Mouse (Mus musculus) ES-Bruce4 (cell line): ENCODE measurements around the gene Pomt1. TPM values are rescaled to one million over a fixed set of nuclear protein-coding genes. Genes with fewer than 3 reads are reported as not detected.
A peak's percentile ranks its signal among the peaks of the same experiment; 100 is the strongest.

Experiments used
- H3K27ac ChIP-seq: 2 replicates; pipeline ENCODE4 v1.5.1; 2012; ENCODE audit warnings: low read length, inconsistent platforms; ENCODE audit not compliant: insufficient read depth
- H3K27me3 ChIP-seq: 2 replicates; pipeline ENCODE4 v1.6.1; 2012; ENCODE audit warnings: mild to moderate bottlenecking, low read length, inconsistent platforms; ENCODE audit not compliant: control insufficient read depth, poor library complexity, insufficient read depth, severe bottlenecking
- H3K36me3 ChIP-seq: 2 replicates; pipeline ENCODE4 v1.6.1; 2012; ENCODE audit warnings: inconsistent platforms, mild to moderate bottlenecking, low read length, moderate library complexity; ENCODE audit not compliant: control insufficient read depth, poor library complexity, insufficient read depth, severe bottlenecking
- H3K4me1 ChIP-seq: one replicate; pipeline ENCODE4 v1.8.1; 2011; ENCODE audit warnings: low read length; ENCODE audit not compliant: control insufficient read depth, insufficient read depth
- H3K4me3 ChIP-seq: 2 replicates; pipeline ENCODE4 v1.5.1; 2011; ENCODE audit warnings: low read depth, mild to moderate bottlenecking, low read length
- H3K9ac ChIP-seq: 2 replicates; pipeline ENCODE4 v1.6.1; 2012; ENCODE audit warnings: low read depth, mild to moderate bottlenecking, inconsistent platforms; ENCODE audit not compliant: poor library complexity, severe bottlenecking
- H3K9me3 ChIP-seq: replicated peaks from 2 replicates; pipeline ENCODE4 v1.6.1; 2012; ENCODE audit warnings: mild to moderate bottlenecking, low read length, inconsistent platforms; ENCODE audit not compliant: control insufficient read depth, poor library complexity, insufficient read depth, severe bottlenecking
- CTCF ChIP-seq: IDR thresholded peaks from one replicate; pipeline ENCODE4 v1.8.1; 2011; ENCODE audit warnings: low read depth, low read length
- EP300 ChIP-seq: IDR thresholded peaks from 2 replicates; pipeline ENCODE4 v1.6.1; 2011; ENCODE audit warnings: low read depth, low read length; ENCODE audit not compliant: insufficient read depth
- POLR2A ChIP-seq: IDR thresholded peaks from one replicate; pipeline ENCODE4 v1.8.1; 2011; ENCODE audit warnings: low read length; ENCODE audit not compliant: insufficient read depth
- polyA plus RNA-seq: library from polyadenylated mRNA; stranded (reverse); fragments of >200 nt; gene quantifications from 2 replicates; pipeline ENCODE4 v1.2.4, GENCODE M21; 2011; ENCODE audit warnings: low read depth; ENCODE audit not compliant: missing spikeins, insufficient read depth, insufficient read length

Gene Pomt1
- polyA plus RNA-seq, 1 experiment: 30.6 TPM

GRCm38 (mm10) chr2:32275823-32276222 lies 39.4 kb downstream of the Pomt1 start:
- Histone ChIP-seq H3K4me3 (no peak overlapping the region), H3K27ac (no peak overlapping the region), H3K27me3 (no peaks in the 10 kb centered on the region), H3K36me3 (peaks cover 31% of the 10 kb centered on the region), H3K9me3 (peaks cover 4% of the 10 kb centered on the region), H3K9ac (no peak overlapping the region), H3K4me1 (no peaks in the 10 kb centered on the region)
- TF ChIP-seq CTCF: no peak
- TF ChIP-seq POLR2A: no peak
- TF ChIP-seq EP300: no peak

- Histone ChIP-seq H3K4me1 (no peaks in the 10 kb centered on the region), H3K27ac (no peak overlapping the region), H3K4me3 (no peak overlapping the region), H3K27me3 (no peaks in the 10 kb centered on the region), H3K9ac (no peak overlapping the region), H3K36me3 (peaks cover 65% of the 10 kb centered on the region), H3K9me3 (no peaks in the 10 kb centered on the region)
- TF ChIP-seq CTCF (no peak), EP300 (no peak), POLR2A (no peak)
These were observed 45.9 kb downstream of the Pomt1 start for GRCm38 (mm10) chr2:32282289-32282688.

GRCm38 (mm10) chr2:32282727-32283126 lies 46.3 kb downstream of the Pomt1 start:
- TF ChIP-seq CTCF (peak; percentile 82), EP300 (no peak), POLR2A (no peak)
- no peak overlapping the region for H3K27ac ChIP-seq
- no peaks in the 10 kb centered on the region for H3K4me1 ChIP-seq
- no peaks in the 10 kb centered on the region for H3K9me3 ChIP-seq
- no peaks in the 10 kb centered on the region for H3K27me3 ChIP-seq
- H3K9ac ChIP-seq: no peak overlapping the region
- no peak overlapping the region for H3K4me3 ChIP-seq
- peaks cover 62% of the 10 kb centered on the region for H3K36me3 ChIP-seq

GRCm38 (mm10) chr2:32283986-32284385 lies 47.6 kb downstream of the Pomt1 start:
- no peak overlapping the region for H3K4me3 ChIP-seq
- H3K9me3 ChIP-seq: no peaks in the 10 kb centered on the region
- TF ChIP-seq EP300: no peak
- no peak for TF ChIP-seq CTCF
- TF ChIP-seq POLR2A: no peak

GRCm38 (mm10) chr2:32287334-32287840 lies 51.0 kb downstream of the Pomt1 start, which contains the start of gene Golga2:
Gene Golga2, plus strand, starts transcription at chr2:32287384.
- Histone ChIP-seq H3K27ac (no peak within 1 kb of the TSS), H3K9me3 (no peaks in the 10 kb centered on the region), H3K9ac (peak within 1 kb of the TSS; percentile 93), H3K4me3 (peak within 1 kb of the TSS; percentile 100), H3K4me1 (no peaks in the 10 kb centered on the region), H3K36me3 (peaks cover 19% of the 10 kb centered on the region), H3K27me3 (no peaks in the 10 kb centered on the region)
- TF ChIP-seq POLR2A: no peak
- TF ChIP-seq CTCF: no peak
- TF ChIP-seq EP300: no peak

More at GRCm38 (mm10) chr2:32283986-32284385, 47.6 kb downstream of the Pomt1 start:
- Histone ChIP-seq H3K27ac (no peak overlapping the region), H3K27me3 (no peaks in the 10 kb centered on the region), H3K36me3 (peaks cover 51% of the 10 kb centered on the region), H3K9ac (no peak overlapping the region), H3K4me1 (no peaks in the 10 kb centered on the region)

GRCm38 (mm10) chr2:32287923-32288367 lies 51.6 kb downstream of the Pomt1 start, which contains the start of gene Swi5:
Gene Swi5, minus strand, starts transcription at chr2:32288075.
- Histone ChIP-seq H3K4me3 (peak within 1 kb of the TSS; percentile 100), H3K27me3 (no peaks in the 10 kb centered on the region), H3K9me3 (no peaks in the 10 kb centered on the region), H3K9ac (peak within 1 kb of the TSS; percentile 93), H3K36me3 (peaks cover 18% of the 10 kb centered on the region), H3K27ac (no peak within 1 kb of the TSS), H3K4me1 (no peaks in the 10 kb centered on the region)
- TF ChIP-seq POLR2A (no peak), CTCF (no peak), EP300 (no peak)
